Mouse (Mus musculus) urinary bladder, postnatal 14 days (tissue): ENCODE data around the gene Fnip2.

ENCODE experiments used
- DNase-seq: peaks from one replicate; pipeline ENCODE4 v3.0.0; 2021; ENCODE audit warnings: low spot score

The Fnip2 gene

GRCm38 (mm10) chr3:79415929-79416328 is 151.7 kb downstream of the Fnip2 start:
- no peak for DNase-seq

- no peak for DNase-seq
These were observed 152.5 kb downstream of the Fnip2 start for GRCm38 (mm10) chr3:79415081-79415480.

- no peak for DNase-seq
These were observed 154.1 kb downstream of the Fnip2 start for GRCm38 (mm10) chr3:79413492-79413891.

GRCm38 (mm10) chr3:79411666-79412065 is 155.9 kb downstream of the Fnip2 start:
- DNase-seq = no peak

GRCm38 (mm10) chr3:79410629-79410995 is 157.0 kb downstream of the Fnip2 start:
- no peak for DNase-seq

DNA sequence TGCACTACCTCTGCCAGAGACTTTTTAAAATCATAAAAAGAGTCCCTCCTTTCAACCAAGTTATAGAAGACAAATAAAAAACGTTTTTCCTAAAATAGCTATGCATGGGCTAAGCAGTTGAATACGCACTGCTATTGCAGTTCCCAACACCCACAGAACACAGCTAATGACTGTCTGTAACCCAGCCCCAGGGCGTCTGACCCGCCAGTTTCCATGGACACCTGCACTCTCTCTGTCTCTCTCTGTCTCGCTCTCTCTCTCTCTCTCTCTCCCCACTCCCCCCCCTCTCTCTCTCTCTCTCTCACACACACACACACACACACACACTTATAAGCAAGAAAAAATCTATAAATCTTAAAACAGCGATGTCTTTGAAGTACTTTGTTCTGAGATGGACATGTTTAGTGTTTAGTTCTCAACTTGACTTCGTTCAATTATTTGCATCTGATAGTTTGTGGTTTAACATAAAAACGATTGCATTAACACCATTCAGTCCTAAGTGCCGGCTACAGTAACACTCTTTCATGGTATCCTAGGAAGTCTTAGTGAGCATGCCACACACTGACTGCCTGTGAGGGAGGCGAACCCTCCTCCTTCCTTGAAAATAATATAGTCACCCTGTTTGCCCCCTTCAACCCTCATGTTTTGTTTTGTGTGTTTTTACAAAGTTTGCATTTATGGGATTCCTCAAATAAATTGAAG is 157.5 kb downstream of the Fnip2 start:
- no peak for DNase-seq

- DNase-seq = no peak
These were observed 159.1 kb downstream of the Fnip2 start for GRCm38 (mm10) chr3:79408546-79408945.
